Mouse (Mus musculus): ENCODE data around the gene Tgfbr3. TPM values are rescaled to one million over a fixed set of nuclear protein-coding genes. Genes with fewer than 3 reads are reported as not detected.

The Tgfbr3 gene
- total RNA-seq, 2 experiments from 2014 or later, result 16.7 to 21.4 TPM

DNA sequence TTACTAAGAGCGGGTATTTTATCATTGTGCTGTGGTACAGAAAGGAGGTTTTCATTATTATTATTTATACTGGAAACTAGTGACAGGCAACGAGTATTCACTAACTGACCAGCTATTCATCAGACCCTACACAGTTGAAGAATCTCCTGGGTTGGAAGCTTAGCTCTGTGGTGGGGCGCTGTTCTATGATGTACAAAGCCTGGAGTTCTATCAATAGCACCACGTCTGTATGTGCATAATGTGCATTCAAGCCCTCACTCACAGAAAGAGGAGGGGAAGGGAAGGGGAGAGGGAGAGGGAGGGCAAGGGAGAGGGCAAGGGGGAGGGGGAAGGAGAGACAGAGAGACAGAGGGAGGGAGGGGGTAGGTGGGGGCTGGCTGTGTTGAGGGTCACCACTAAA is 215.1 kb downstream of the Tgfbr3 start:
- no peak for DNase-seq

DNA sequence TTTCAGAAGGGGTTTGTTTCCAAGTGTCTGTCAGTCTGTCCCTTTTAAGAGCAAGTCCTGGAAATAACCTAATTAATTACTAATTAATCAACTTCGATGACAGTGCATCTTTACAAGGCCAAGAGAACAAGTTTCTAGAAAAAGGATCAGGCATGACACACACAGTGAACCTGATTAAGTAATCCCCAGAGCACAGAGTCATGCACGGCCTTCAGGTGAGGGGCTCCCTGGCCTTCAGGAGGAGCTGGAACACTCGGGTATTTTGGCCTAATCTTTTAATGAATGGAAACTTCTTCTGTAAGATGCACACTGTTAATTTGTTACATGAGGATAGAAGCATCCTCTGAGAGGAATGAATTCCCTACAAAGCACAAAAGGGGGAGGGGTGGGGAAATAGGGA is 215.9 kb downstream of the Tgfbr3 start:
- DNase-seq, result no peak

DNA sequence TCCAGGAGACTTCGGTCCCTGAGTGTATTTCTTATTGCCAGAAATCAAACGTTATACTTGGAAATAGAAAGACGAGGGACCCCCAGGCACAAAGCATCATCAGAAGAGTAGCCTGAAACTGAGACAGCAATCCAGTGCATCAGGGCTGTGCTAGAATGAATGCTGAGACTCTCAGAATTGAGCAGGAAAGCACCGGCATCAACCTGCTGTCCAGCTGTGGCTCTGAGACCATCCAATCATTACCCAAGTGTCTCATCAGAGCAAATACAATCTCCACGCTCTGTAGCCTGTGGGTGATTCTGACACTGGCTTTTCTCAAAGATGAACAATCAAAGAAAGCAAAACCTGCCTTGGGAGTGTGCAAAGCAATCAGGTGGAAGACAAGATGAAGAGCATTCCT is 221.3 kb downstream of the Tgfbr3 start:
- no peak for DNase-seq

DNA sequence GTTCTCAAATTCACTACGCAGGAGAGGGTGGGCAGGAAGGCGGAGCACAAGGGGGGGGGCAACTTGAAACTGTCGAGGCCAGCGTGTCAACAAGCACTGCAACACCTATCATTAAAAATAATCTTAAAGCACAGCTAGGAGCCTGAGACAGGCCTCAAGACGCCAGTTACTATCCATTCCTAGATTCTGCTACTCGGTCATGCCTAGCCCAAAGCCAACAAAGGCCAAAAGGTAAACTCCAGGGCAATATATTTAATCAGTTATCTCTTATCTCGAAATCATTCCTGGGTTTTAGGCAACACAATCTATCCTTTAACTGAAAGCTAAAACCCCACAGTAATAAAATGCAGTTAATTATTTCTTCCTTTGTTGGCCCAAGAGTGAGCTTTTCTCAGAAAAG is 221.9 kb downstream of the Tgfbr3 start:
- DNase-seq, result no peak

DNA sequence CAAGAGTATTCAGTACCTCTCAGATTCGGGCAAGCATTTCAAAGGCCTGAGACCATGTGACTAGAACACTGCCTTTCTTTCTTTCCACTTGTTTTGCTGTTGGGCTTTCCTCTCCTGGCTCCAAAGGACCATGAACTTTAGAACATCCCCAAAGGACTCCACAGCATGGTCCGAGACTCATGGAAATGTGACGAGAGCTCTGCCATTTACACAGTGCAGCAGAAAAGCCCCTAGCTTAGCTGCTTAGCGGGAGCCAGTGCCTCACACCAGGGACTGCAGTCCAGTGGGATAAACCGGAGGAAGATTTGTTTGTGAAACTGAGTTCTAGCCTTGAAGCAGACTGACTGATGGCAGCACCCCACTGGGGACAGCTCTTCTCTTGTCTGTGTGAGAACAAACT is 224.5 kb downstream of the Tgfbr3 start:
- DNase-seq, result no peak

DNA sequence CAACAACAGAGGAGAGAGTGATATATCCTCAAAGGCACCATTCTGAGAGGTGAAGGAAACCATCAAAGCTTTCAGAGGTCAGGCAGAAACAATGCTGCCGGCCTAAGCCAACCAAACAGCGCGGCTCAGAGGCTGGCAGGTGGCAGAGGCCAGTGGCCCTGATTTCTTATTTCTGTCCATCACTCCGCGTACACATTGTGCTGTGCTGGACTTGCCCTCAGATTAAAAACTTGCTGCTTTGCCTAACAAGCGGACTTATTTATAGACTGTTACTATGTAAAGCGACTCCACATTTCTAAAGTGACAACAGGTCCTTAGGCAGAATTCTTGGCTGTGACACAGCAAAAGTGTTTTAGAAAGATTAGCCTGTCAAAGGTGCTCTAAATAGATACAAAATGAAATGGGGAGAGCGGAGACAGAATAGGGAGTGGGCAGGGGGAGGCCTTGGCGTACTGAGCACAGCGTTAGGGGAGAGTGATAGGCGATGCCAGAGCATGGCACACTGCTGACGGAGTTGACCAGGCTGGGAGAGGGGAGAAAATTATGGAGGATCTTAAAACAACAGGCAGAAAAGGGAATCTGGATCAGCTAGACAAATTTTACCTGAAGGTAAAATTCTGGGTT is 227.1 kb downstream of the Tgfbr3 start:
- no peak for DNase-seq

DNA sequence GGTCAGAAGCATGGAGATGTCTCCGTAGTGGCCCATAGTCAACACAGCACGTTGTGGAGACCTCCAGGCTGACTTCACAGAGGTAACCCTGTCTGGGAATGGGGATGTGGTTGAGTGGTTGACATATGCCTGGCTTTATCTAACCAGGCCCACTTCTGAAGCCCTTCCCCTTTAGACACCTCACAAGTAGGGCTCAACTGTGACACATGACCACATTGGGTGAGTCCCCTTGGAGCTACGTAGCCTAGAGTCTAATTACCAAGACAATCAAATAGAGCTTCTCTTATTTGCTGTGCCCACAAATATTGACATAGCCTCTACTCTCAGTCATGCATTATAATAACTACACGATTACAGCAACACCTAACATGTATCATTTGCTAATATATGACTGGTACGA is 229.9 kb downstream of the Tgfbr3 start:
- DNase-seq, result no peak

DNA sequence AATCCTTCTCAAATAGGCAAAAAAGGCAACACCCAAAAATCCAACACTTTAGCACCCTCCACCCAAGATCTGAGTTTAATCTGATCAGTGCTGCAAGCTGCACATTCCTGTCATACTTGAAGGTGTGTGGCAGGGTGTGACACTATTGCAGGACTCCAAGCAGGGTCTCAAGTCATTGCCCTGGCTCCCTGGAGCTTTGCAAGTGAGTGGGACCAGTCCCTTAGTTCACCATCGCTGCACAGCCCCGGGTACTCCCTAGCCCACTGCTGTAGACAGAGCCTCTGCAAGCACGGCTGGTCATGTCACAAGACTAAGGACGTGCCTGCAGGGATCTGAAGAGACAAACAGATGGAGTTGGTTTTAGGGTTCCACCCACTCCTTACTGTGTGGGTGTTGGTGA is 230.8 kb downstream of the Tgfbr3 start:
- DNase-seq, result no peak

Other genes with a start within 250 kb of the Tgfbr3 start
- 10 to 100 TPM; 17.6 to 18.5 TPM for gene Brdt, start 41.5 kb upstream of the Tgfbr3 start, total RNA-seq (2021)
- 10 to 100 TPM; 56.5 to 61.7 TPM for gene Ephx4, start 113.1 kb upstream of the Tgfbr3 start, total RNA-seq (2021)
- under 1 TPM; 0.25 to 0.30 TPM for gene Lpcat2b, start 141.9 kb upstream of the Tgfbr3 start, total RNA-seq (2021)
- gene Btbd8, start 148.4 kb upstream of the Tgfbr3 start, total RNA-seq (2021), result 100 to 1,000 TPM; 106 to 112 TPM
- gene Gm42669, start 218.0 kb upstream of the Tgfbr3 start, total RNA-seq (2021), result 1 to 10 TPM in 1 of 2 experiments, under 1 TPM in 1; 0.15 to 1.0 TPM
- under 1 TPM; 0.65 to 0.71 TPM for gene 1700028K03Rik, start 245.1 kb upstream of the Tgfbr3 start, total RNA-seq (2021)

Data from layer of hippocampus, postnatal 36 days (tissue).